Mouse (Mus musculus): ENCODE results near the gene Rbpms2. TPM values are rescaled to one million over a fixed set of nuclear protein-coding genes. Genes with fewer than 3 reads are reported as not detected.

Gene Rbpms2
- polyA plus RNA-seq, 1 experiment from 2014 or later, result 6.5 TPM

- no peak overlapping the region for H3K4me2 ChIP-seq (replicated peaks; ENCODE audit: low read depth, low read length)
- no peak overlapping the region for H3K27ac ChIP-seq (ENCODE audit: low read length)
- no peak for TF ChIP-seq EP300 (IDR thresholded peaks at IDR 0.05)
- TF ChIP-seq CTCF (IDR thresholded peaks at IDR 0.05), result no peak
- ATAC-seq, result no peak
- no peak overlapping the region for H3K4me3 ChIP-seq (ENCODE audit: low read depth, low read length)
- no peaks in the 10 kb centered on the region for H3K27me3 ChIP-seq (replicated peaks; ENCODE audit: insufficient read depth, low read length)
- no peaks in the 10 kb centered on the region for H3K9me3 ChIP-seq (ENCODE audit: low read length)
- 60% methylated on average over 2 of the region's 2 CpGs for WGBS
- H3K36me3 ChIP-seq (ENCODE audit: insufficient read depth, low read length), result no peaks in the 10 kb centered on the region
- H3K4me1 ChIP-seq (ENCODE audit: insufficient read depth, low read depth, low read length), result no peaks in the 10 kb centered on the region
- DNase-seq (ENCODE audit: low spot score), result no peak
- H3K9ac ChIP-seq (replicated peaks; ENCODE audit: low read depth), result no peak overlapping the region
These were observed 28.5 kb upstream of the Rbpms2 start for GRCm38 (mm10) chr9:65600951-65601350.

- Histone ChIP-seq H3K4me2 (replicated peaks; ENCODE audit: low read depth, low read length) (no peak overlapping the region), H3K4me3 (ENCODE audit: low read depth, low read length) (no peak overlapping the region), H3K9ac (replicated peaks; ENCODE audit: low read depth) (no peak overlapping the region), H3K4me1 (ENCODE audit: insufficient read depth, low read depth, low read length) (no peaks in the 10 kb centered on the region), H3K36me3 (ENCODE audit: insufficient read depth, low read length) (no peaks in the 10 kb centered on the region), H3K27ac (ENCODE audit: low read length) (no peak overlapping the region), H3K27me3 (replicated peaks; ENCODE audit: insufficient read depth, low read length) (no peaks in the 10 kb centered on the region), H3K9me3 (ENCODE audit: low read length) (no peaks in the 10 kb centered on the region)
- TF ChIP-seq EP300 (IDR thresholded peaks at IDR 0.05) (no peak), CTCF (IDR thresholded peaks at IDR 0.05) (peak; percentile 54)
- ATAC-seq (no peak), DNase-seq (ENCODE audit: low spot score) (no peak)
- 48% methylated on average over 8 of the region's 8 CpGs for WGBS
These were observed 25.9 kb upstream of the Rbpms2 start for GRCm38 (mm10) chr9:65603401-65604102.

GRCm38 (mm10) chr9:65605471-65606136 is 23.8 kb upstream of the Rbpms2 start:
- peak overlapping the region; percentile 45; the same call in 1 of the 2 replicates for H3K4me2 ChIP-seq (replicated peaks; ENCODE audit: low read depth, low read length)
- H3K27ac ChIP-seq (ENCODE audit: low read length), result no peak overlapping the region
- no peaks in the 10 kb centered on the region for H3K27me3 ChIP-seq (replicated peaks; ENCODE audit: insufficient read depth, low read length)
- no peaks in the 10 kb centered on the region for H3K9me3 ChIP-seq (ENCODE audit: low read length)
- no peak overlapping the region for H3K4me3 ChIP-seq (ENCODE audit: low read depth, low read length)
- H3K36me3 ChIP-seq (ENCODE audit: insufficient read depth, low read length), result no peaks in the 10 kb centered on the region
- WGBS, result 9% methylated on average over 9 of the region's 9 CpGs
- no peak for TF ChIP-seq EP300 (IDR thresholded peaks at IDR 0.05)
- TF ChIP-seq CTCF (IDR thresholded peaks at IDR 0.05), result peak; percentile 89
- no peak overlapping the region for H3K9ac ChIP-seq (replicated peaks; ENCODE audit: low read depth)
- H3K4me1 ChIP-seq (ENCODE audit: insufficient read depth, low read depth, low read length), result no peaks in the 10 kb centered on the region
- DNase-seq (ENCODE audit: low spot score) (peak; percentile 94), ATAC-seq (peak; percentile 85)

- no peak for TF ChIP-seq EP300 (IDR thresholded peaks at IDR 0.05)
- TF ChIP-seq CTCF (IDR thresholded peaks at IDR 0.05), result no peak
- no peak overlapping the region for H3K4me3 ChIP-seq (ENCODE audit: low read depth, low read length)
- no peaks in the 10 kb centered on the region for H3K4me1 ChIP-seq (ENCODE audit: insufficient read depth, low read depth, low read length)
- H3K4me2 ChIP-seq (replicated peaks; ENCODE audit: low read depth, low read length), result no peak overlapping the region
- no peak overlapping the region for H3K27ac ChIP-seq (ENCODE audit: low read length)
- DNase-seq (ENCODE audit: low spot score) (no peak), ATAC-seq (no peak)
- 53% methylated on average over 9 of the region's 9 CpGs for WGBS
- H3K9ac ChIP-seq (replicated peaks; ENCODE audit: low read depth), result no peak overlapping the region
- H3K36me3 ChIP-seq (ENCODE audit: insufficient read depth, low read length), result no peaks in the 10 kb centered on the region
- H3K9me3 ChIP-seq (ENCODE audit: low read length), result no peaks in the 10 kb centered on the region
- no peaks in the 10 kb centered on the region for H3K27me3 ChIP-seq (replicated peaks; ENCODE audit: insufficient read depth, low read length)
These were observed 22.9 kb upstream of the Rbpms2 start for GRCm38 (mm10) chr9:65606321-65607109.

- no peak for ATAC-seq
These were observed 22.3 kb upstream of the Rbpms2 start for GRCm38 (mm10) chr9:65607120-65607519.

GRCm38 (mm10) chr9:65611969-65612486 is 17.4 kb upstream of the Rbpms2 start:
- no peaks in the 10 kb centered on the region for H3K4me1 ChIP-seq (ENCODE audit: insufficient read depth, low read depth, low read length)
- no peaks in the 10 kb centered on the region for H3K36me3 ChIP-seq (ENCODE audit: insufficient read depth, low read length)
- no peak overlapping the region for H3K4me2 ChIP-seq (replicated peaks; ENCODE audit: low read depth, low read length)
- H3K9me3 ChIP-seq (ENCODE audit: low read length), result no peaks in the 10 kb centered on the region
- DNase-seq (ENCODE audit: low spot score) (no peak), ATAC-seq (no peak)
- H3K9ac ChIP-seq (replicated peaks; ENCODE audit: low read depth), result no peak overlapping the region
- WGBS, result 59% methylated on average over 5 of the region's 5 CpGs
- no peak overlapping the region for H3K4me3 ChIP-seq (ENCODE audit: low read depth, low read length)
- H3K27ac ChIP-seq (ENCODE audit: low read length), result no peak overlapping the region
- no peak for TF ChIP-seq EP300 (IDR thresholded peaks at IDR 0.05)
- no peak for TF ChIP-seq CTCF (IDR thresholded peaks at IDR 0.05)
- no peaks in the 10 kb centered on the region for H3K27me3 ChIP-seq (replicated peaks; ENCODE audit: insufficient read depth, low read length)

More at GRCm38 (mm10) chr9:65607120-65607519, 22.3 kb upstream of the Rbpms2 start:
- H3K9ac ChIP-seq (replicated peaks; ENCODE audit: low read depth), result no peak overlapping the region
- H3K27ac ChIP-seq (ENCODE audit: low read length), result no peak overlapping the region
- no peaks in the 10 kb centered on the region for H3K36me3 ChIP-seq (ENCODE audit: insufficient read depth, low read length)
- H3K27me3 ChIP-seq (replicated peaks; ENCODE audit: insufficient read depth, low read length), result no peaks in the 10 kb centered on the region
- 57% methylated on average over 2 of the region's 2 CpGs for WGBS
- H3K4me2 ChIP-seq (replicated peaks; ENCODE audit: low read depth, low read length), result no peak overlapping the region
- no peak for DNase-seq (ENCODE audit: low spot score)
- H3K4me3 ChIP-seq (ENCODE audit: low read depth, low read length), result no peak overlapping the region
- no peaks in the 10 kb centered on the region for H3K4me1 ChIP-seq (ENCODE audit: insufficient read depth, low read depth, low read length)
- TF ChIP-seq EP300 (IDR thresholded peaks at IDR 0.05), result no peak
- H3K9me3 ChIP-seq (ENCODE audit: low read length), result no peaks in the 10 kb centered on the region

All from lung, postnatal 0 days (tissue).